In genomic region chr5:131490811-131491210, GRCm38 (mm10) we compare ENCODE assay signal across 24 mouse cellular contexts.
DNase-seq lines count a peak whose midpoint lies in the region; ATAC-seq and TF ChIP-seq lines count a peak whose summit lies in the region.
"Had no signal": no experiment of that assay in that cellular context is flagged by ENCODE, and none has a peak within 500 bp of the region (broad histone marks: within the 10 kb centered on the region; RNA-seq: fewer than 3 reads in every experiment).

No protein-coding gene starts in this region.

- TF ChIP-seq POLR2A in ES-Bruce4 (IDR thresholded peaks at IDR 0.05; ENCODE audit: insufficient read depth, low read length): no peak
- no peak for TF ChIP-seq POLR2A in cerebellum, adult 2 months (IDR thresholded peaks at IDR 0.05; ENCODE audit: borderline replicate concordance, insufficient read depth, low read length)

- TF ChIP-seq EP300 in ES-Bruce4 (IDR thresholded peaks at IDR 0.05; ENCODE audit: insufficient read depth, low read depth, low read length): peak; percentile 92

- peaks cover 25% of the 10 kb centered on the region for H3K9me3 ChIP-seq in ES-Bruce4 (replicated peaks; ENCODE audit: control insufficient read depth, insufficient read depth, low read length, poor library complexity, severe bottlenecking)
- no peaks in the 10 kb centered on the region for H3K9me3 ChIP-seq in ES-E14 (ENCODE audit: control insufficient read depth, insufficient read depth, low read depth, low read length)
- H3K9me3 ChIP-seq: embryonic facial prominence, embryonic 13.5 days; embryonic facial prominence, embryonic 15.5 days had no signal

- H3K36me3 ChIP-seq in ES-Bruce4 (ENCODE audit: control insufficient read depth, insufficient read depth, low read length, poor library complexity, severe bottlenecking) (no peaks in the 10 kb centered on the region), ES-E14 (ENCODE audit: control insufficient read depth, insufficient read depth, low read length, poor library complexity, severe bottlenecking) (no peaks in the 10 kb centered on the region; the same call in 1 of the 2 replicates)
- H3K36me3 ChIP-seq: embryonic facial prominence, embryonic 15.5 days had no signal

- H3K27me3 ChIP-seq in ES-Bruce4 (ENCODE audit: control insufficient read depth, insufficient read depth, low read length, poor library complexity, severe bottlenecking): no peaks in the 10 kb centered on the region
- no peaks in the 10 kb centered on the region for H3K27me3 ChIP-seq in cerebellum, adult 2 months (ENCODE audit: control insufficient read depth, insufficient read depth, low read length)
- H3K27me3 ChIP-seq: embryonic facial prominence, embryonic 13.5 days; embryonic facial prominence, embryonic 15.5 days; forebrain, embryonic 12.5 days had no signal

- WGBS in cerebellum, adult 2 months: 88% methylated on average over 2 of the region's 2 CpGs

- in situ Hi-C loops in ES-E14 (cut with MboI; ENCODE audit: low sequenced_read_pairs in 2 of 2, unreplicated experiment in 2 of 2): no loop called here

- no peak overlapping the region for H3K4me3 ChIP-seq in ES-Bruce4 (ENCODE audit: low read depth, low read length)
- H3K4me3 ChIP-seq in ES-E14 (ENCODE audit: insufficient read depth in 1 of 2, low read depth in 1 of 2, low read length in 2 of 2, poor library complexity in 1 of 2, severe bottlenecking in 1 of 2): no peak overlapping the region
- H3K4me3 ChIP-seq in cerebellum, adult 2 months (replicated peaks; ENCODE audit: insufficient read depth, low read depth, low read length): no peak overlapping the region
- H3K4me3 ChIP-seq: embryonic facial prominence, embryonic 13.5 days; embryonic facial prominence, embryonic 15.5 days; erythroblast, embryonic 14.5 days; forebrain, embryonic 10.5 days; forebrain, embryonic 12.5 days had no signal

- no peak overlapping the region for H3K9ac ChIP-seq in ES-Bruce4 (ENCODE audit: low read depth, poor library complexity, severe bottlenecking)
- H3K9ac ChIP-seq in ES-E14 (ENCODE audit: insufficient read depth, low read depth, low read length, poor library complexity, severe bottlenecking): no peak overlapping the region; the same call in 1 of the 2 replicates
- H3K9ac ChIP-seq: embryonic facial prominence, embryonic 13.5 days; embryonic facial prominence, embryonic 15.5 days; forebrain, embryonic 12.5 days had no signal

- H3K4me1 ChIP-seq in ES-Bruce4 (ENCODE audit: control insufficient read depth, insufficient read depth, low read length) (peaks cover 2% of the 10 kb centered on the region), ES-E14 (ENCODE audit: control insufficient read depth in 2 of 2, insufficient read depth in 2 of 2, low read length in 2 of 2, poor library complexity in 1 of 2) (peaks cover 5 to 29% of the 10 kb centered on the region in 2 experiments; a peak in 3 of 4 replicates)
- H3K4me1 ChIP-seq in cerebellum, adult 2 months (ENCODE audit: control insufficient read depth, insufficient read depth, low read length): no peaks in the 10 kb centered on the region

- TF ChIP-seq CTCF in ES-Bruce4 (IDR thresholded peaks at IDR 0.05; ENCODE audit: low read depth, low read length): no peak
- TF ChIP-seq CTCF in cerebellum, adult 2 months (IDR thresholded peaks at IDR 0.05; ENCODE audit: borderline replicate concordance, insufficient read depth, low read depth, low read length): no peak

- intact Hi-C loops in gastrocnemius, postnatal 36 days (cut with DNase I): no loop called here

- no peak for ATAC-seq in megakaryocyte progenitor cell, adult 5-6 weeks (replicated peaks; ENCODE audit: poor library complexity)
- ATAC-seq: activated CD4-positive, CD25-positive, alpha-beta regulatory T cell, adult 4 months; forebrain, embryonic 14.5 days; forebrain, embryonic 16.5 days had no signal

- DNase-seq in ES-E14 (ENCODE audit: low read depth, low spot score) (peak; percentile 81), WW6 (ENCODE audit: low read depth, low spot score) (peak; percentile 62)
- no peak for DNase-seq in adrenal gland, adult 18-20 months (ENCODE audit: low spot score in 2 of 2)
- no peak for DNase-seq in gastrocnemius, postnatal 36 days
- DNase-seq in cerebellum, adult 2 months: no peak
- DNase-seq: adrenal gland, adult 2 months; adrenal gland, postnatal 14 days; adrenal gland, postnatal 36 days; cerebellum, adult 11-12 months; cerebellum, adult 8-10 months; cerebellum, adult 9-11 months; cerebellum, postnatal 14 days; cerebellum, postnatal 36 days; embryo, embryonic 11 days had no signal

- H3K27ac ChIP-seq in ES-Bruce4 (ENCODE audit: insufficient read depth, low read length) (peak overlapping the region; percentile 99), ES-E14 (ENCODE audit: insufficient read depth, low read depth, low read length, poor library complexity, severe bottlenecking) (peak overlapping the region; percentile 98)
- H3K27ac ChIP-seq in cerebellum, adult 2 months (ENCODE audit: insufficient read depth, low read length): no peak overlapping the region
- H3K27ac ChIP-seq: embryonic facial prominence, embryonic 13.5 days; embryonic facial prominence, embryonic 15.5 days; forebrain, embryonic 10.5 days; forebrain, embryonic 12.5 days had no signal

TF ChIP-seq in ES-E14, 5 proteins besides CTCF, POLR2A, EP300 and RAD21:
- no peak for TF ChIP-seq HCFC1 (IDR thresholded peaks at IDR 0.05; ENCODE audit: borderline replicate concordance, insufficient read depth, low read length)
- TF ChIP-seq CHD2 (IDR thresholded peaks at IDR 0.05; ENCODE audit: low read depth, low read length): peak; percentile 25; the same call in 1 of the 2 replicates
- no peak for TF ChIP-seq ZC3H11A (IDR thresholded peaks at IDR 0.05; ENCODE audit: borderline replicate concordance, low read depth, low read length)
- TF ChIP-seq MAFK (IDR thresholded peaks at IDR 0.05; ENCODE audit: insufficient read depth, low read depth, low read length): 0 out of 2 replicates have a peak, but pooled peaks have one; percentile 4

Comparison
In these comparisons a context has a peak if more than half of its experiments do, and no peak if none do; other contexts are left out.
1. DNase-seq: peak in ES-E14 (single experiment) and WW6 (single experiment); none in adrenal gland, adult 18-20 months (0 of 2), gastrocnemius, postnatal 36 days (0 of 2) and cerebellum, adult 2 months (0 of 2).